Mouse (Mus musculus) midbrain, embryonic 11.5 days (tissue): ENCODE data around the gene Nr4a3. TPM values are rescaled to one million over a fixed set of nuclear protein-coding genes. Genes with fewer than 3 reads are reported as not detected.

Source experiments
- ATAC-seq: fragments of 200-750 bp; cut with Nextera tagmentation; 2 replicates; pipeline ENCODE4 v1.8.0; 2017; ENCODE audit warnings: moderate TSS enrichment, moderate library complexity; ENCODE audit not compliant: low FRiP score
- DNase-seq: peaks from one replicate; pipeline ENCODE4 v3.0.0; 2015; ENCODE audit warnings: low spot score; ENCODE audit errors: missing footprints
- H3K27ac ChIP-seq: fragments of 300-500 bp; sonication (generic); 2 replicates; pipeline ENCODE4 v1.5.1; 2014; ENCODE audit warnings: low read depth, low read length
- H3K27me3 ChIP-seq: fragments of 300-500 bp; sonication (generic); 2 replicates; pipeline ENCODE4 v1.6.1; 2014; ENCODE audit warnings: mild to moderate bottlenecking, low read length, moderate library complexity, mixed read lengths; ENCODE audit not compliant: control insufficient read depth, insufficient read depth
- H3K36me3 ChIP-seq: fragments of 300-500 bp; sonication (generic); 2 replicates; pipeline ENCODE4 v1.6.1; 2014; ENCODE audit warnings: mild to moderate bottlenecking, low read length, moderate library complexity, mixed read lengths; ENCODE audit not compliant: control insufficient read depth, insufficient read depth
- H3K4me1 ChIP-seq: fragments of 300-500 bp; sonication (generic); 2 replicates; pipeline ENCODE4 v1.6.1; 2014; ENCODE audit warnings: low read length; ENCODE audit not compliant: control insufficient read depth, insufficient read depth
- H3K4me2 ChIP-seq: fragments of 300-500 bp; sonication (generic); 2 replicates; pipeline ENCODE4 v1.6.1; 2014; ENCODE audit warnings: mild to moderate bottlenecking, moderate library complexity
- H3K4me3 ChIP-seq: fragments of 300-500 bp; sonication (generic); 2 replicates; pipeline ENCODE4 v1.5.1; 2014; ENCODE audit warnings: low read depth, low read length
- H3K9ac ChIP-seq: fragments of 300-500 bp; sonication (generic); 2 replicates; pipeline ENCODE4 v1.6.1; 2014; ENCODE audit warnings: low read length
- H3K9me3 ChIP-seq: fragments of 300-500 bp; sonication (generic); 2 replicates; pipeline ENCODE4 v1.6.1; 2016; ENCODE audit warnings: low read length; ENCODE audit not compliant: control insufficient read depth
- WGBS: fragments of 180-500 bp; shearing (Covaris S2); extraction: QIAGEN DNeasy Blood & Tissue Kit; methylation state at CpG from one replicate; pipeline ENCODE4 v1.1.7; 2014; 5-methylcytosine and 5-hydroxymethylcytosine counted together
- polyA plus RNA-seq: library from polyadenylated mRNA; unstranded; fragments of >200 nt; fragmentation: Nextera tagmentation; extraction: Ambion mirVana; gene quantifications from 2 replicates; pipeline ENCODE4 v1.2.1, GENCODE M21; 2014

Nr4a3 gene
- polyA plus RNA-seq, 1 experiment from 2014 or later = 0.77 TPM

- H3K27ac ChIP-seq = no peak overlapping the region
- H3K36me3 ChIP-seq = no peaks in the 10 kb centered on the region
- H3K9ac ChIP-seq = peak overlapping the region; percentile 71
- H3K4me1 ChIP-seq = peaks cover 34% of the 10 kb centered on the region
- peaks cover 38% of the 10 kb centered on the region for H3K27me3 ChIP-seq
- H3K4me3 ChIP-seq = peak overlapping the region; percentile 70
- H3K9me3 ChIP-seq = no peaks in the 10 kb centered on the region
- DNase-seq (peak; percentile 93), ATAC-seq (no peak)
- WGBS = under 1% methylated on average over 33 of the region's 33 CpGs
- peak overlapping the region; percentile 85 for H3K4me2 ChIP-seq
Observed at GRCm38 (mm10) chr4:48047136-48047765, 2.3 kb downstream of the Nr4a3 start.

DNA sequence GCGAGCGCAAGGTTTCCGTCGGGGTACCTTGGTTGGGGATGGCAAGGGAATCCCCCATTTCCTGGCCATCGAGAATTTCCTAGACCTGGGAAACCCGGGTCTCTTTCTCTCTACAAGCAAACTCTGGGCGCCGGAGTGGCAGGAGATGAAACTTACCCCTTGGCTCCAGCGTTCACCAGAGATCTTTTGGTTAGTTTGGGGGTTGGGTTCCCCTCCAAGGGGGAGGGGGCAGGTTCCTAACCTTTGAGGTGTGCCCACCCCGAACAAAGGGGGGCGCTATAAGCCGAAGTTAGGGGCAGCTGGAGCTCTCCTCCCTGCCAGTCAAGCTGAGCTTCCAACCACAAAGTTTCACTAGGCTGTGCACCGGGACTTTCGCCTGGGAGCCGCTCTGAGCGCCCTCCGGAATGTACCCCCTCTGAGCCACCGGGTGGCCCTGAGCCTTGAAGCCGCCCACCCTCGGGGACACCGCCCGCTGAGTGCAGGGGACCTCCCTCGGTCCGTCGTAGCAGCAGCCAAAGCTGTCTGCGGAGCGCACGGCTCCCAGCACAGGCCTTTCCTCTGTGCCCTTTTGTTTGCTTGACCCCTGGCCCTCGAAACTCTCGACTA lies 2.9 kb downstream of the Nr4a3 start:
- ATAC-seq = peak; percentile 35
- under 1% methylated on average over 30 of the region's 30 CpGs for WGBS
- H3K4me2 ChIP-seq = peak overlapping the region; percentile 85
- peaks cover 33% of the 10 kb centered on the region for H3K4me1 ChIP-seq
- H3K9ac ChIP-seq = peak overlapping the region; percentile 71; the same call in 1 of the 2 replicates
- DNase-seq = peak; percentile 98
- H3K4me3 ChIP-seq = peak overlapping the region; percentile 70
- H3K27ac ChIP-seq = no peak overlapping the region; the same call in 1 of the 2 replicates
- H3K36me3 ChIP-seq = no peaks in the 10 kb centered on the region
- peaks cover 43% of the 10 kb centered on the region for H3K27me3 ChIP-seq
- no peaks in the 10 kb centered on the region for H3K9me3 ChIP-seq

GRCm38 (mm10) chr4:48048456-48049315 lies 3.7 kb downstream of the Nr4a3 start:
- peak overlapping the region; percentile 70 for H3K4me3 ChIP-seq
- no peak overlapping the region for H3K27ac ChIP-seq
- peak; percentile 94 for DNase-seq
- 0 out of 2 replicates have a peak overlapping the region, but pooled peaks have one; percentile 17 for H3K9ac ChIP-seq
- peaks cover 48% of the 10 kb centered on the region for H3K27me3 ChIP-seq
- ATAC-seq = no peak
- H3K36me3 ChIP-seq = no peaks in the 10 kb centered on the region
- no peaks in the 10 kb centered on the region for H3K9me3 ChIP-seq
- H3K4me1 ChIP-seq = peaks cover 33% of the 10 kb centered on the region
- 2% methylated on average over 35 of the region's 35 CpGs for WGBS
- H3K4me2 ChIP-seq = peak overlapping the region; percentile 85

- Histone ChIP-seq H3K36me3 (no peaks in the 10 kb centered on the region), H3K27me3 (peaks cover 49% of the 10 kb centered on the region), H3K27ac (no peak overlapping the region), H3K4me3 (no peak overlapping the region), H3K4me1 (peaks cover 31% of the 10 kb centered on the region), H3K9ac (no peak overlapping the region), H3K4me2 (no peak overlapping the region), H3K9me3 (no peaks in the 10 kb centered on the region)
- WGBS = 59% methylated on average over 3 of the region's 3 CpGs
- ATAC-seq (no peak), DNase-seq (peak; percentile 84)
Observed at GRCm38 (mm10) chr4:48050020-48050419, 5.1 kb downstream of the Nr4a3 start.

DNA sequence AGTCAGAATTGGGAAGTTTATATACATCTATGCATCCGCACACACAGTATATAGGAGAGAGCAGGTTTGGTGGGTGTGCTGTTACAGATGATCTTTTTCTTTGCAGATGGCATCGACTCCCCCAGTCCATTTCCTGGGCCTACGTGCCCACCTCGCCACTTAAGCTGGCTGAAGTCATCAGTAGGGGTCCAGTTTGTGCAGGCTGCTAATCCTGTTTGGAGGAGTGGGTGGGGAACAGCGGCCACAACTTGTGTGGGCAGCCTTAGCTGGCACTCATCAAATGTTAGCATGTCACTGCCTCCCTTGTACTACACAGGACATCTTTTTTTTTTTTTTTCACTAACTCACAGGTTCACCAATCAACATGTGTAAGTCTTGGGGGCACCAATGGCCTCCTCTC lies 5.5 kb downstream of the Nr4a3 start:
- no peak overlapping the region for H3K4me2 ChIP-seq
- WGBS = 39% methylated on average over 5 of the region's 5 CpGs
- peaks cover 31% of the 10 kb centered on the region for H3K4me1 ChIP-seq
- H3K36me3 ChIP-seq = no peaks in the 10 kb centered on the region
- H3K9me3 ChIP-seq = no peaks in the 10 kb centered on the region
- no peak overlapping the region for H3K9ac ChIP-seq
- DNase-seq (peak; percentile 83), ATAC-seq (no peak)
- H3K27ac ChIP-seq = no peak overlapping the region
- H3K4me3 ChIP-seq = no peak overlapping the region
- H3K27me3 ChIP-seq = peaks cover 49% of the 10 kb centered on the region

DNA sequence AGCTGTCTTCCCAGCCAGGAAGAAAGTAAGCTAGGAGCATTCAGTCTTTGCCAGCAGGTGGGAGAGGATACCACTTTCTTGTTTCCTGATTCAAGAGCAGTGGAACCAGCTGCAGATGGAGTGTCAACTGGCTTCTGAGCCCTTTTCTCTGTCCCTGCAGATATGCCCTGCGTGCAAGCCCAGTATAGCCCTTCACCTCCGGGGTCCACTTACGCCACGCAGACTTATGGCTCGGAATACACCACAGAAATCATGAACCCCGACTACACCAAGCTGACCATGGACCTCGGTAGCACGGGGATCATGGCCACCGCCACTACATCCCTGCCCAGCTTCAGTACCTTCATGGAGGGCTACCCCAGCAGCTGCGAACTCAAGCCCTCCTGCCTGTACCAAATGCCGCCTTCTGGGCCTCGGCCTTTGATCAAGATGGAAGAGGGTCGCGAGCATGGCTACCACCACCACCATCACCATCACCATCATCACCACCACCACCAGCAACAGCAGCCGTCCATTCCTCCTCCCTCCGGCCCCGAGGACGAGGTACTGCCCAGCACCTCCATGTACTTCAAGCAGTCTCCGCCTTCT lies 6.2 kb downstream of the Nr4a3 start:
- peaks cover 49% of the 10 kb centered on the region for H3K27me3 ChIP-seq
- 22% methylated on average over 19 of the region's 19 CpGs for WGBS
- ATAC-seq = no peak

GRCm38 (mm10) chr4:48051674-48052121 lies 6.7 kb downstream of the Nr4a3 start:
- Histone ChIP-seq H3K4me1 (peaks cover 28% of the 10 kb centered on the region), H3K27ac (no peak overlapping the region), H3K9ac (peak overlapping the region; percentile 47; the same call in 1 of the 2 replicates), H3K4me3 (peak overlapping the region; percentile 30), H3K9me3 (no peaks in the 10 kb centered on the region), H3K27me3 (peaks cover 49% of the 10 kb centered on the region), H3K4me2 (peak overlapping the region; percentile 51), H3K36me3 (no peaks in the 10 kb centered on the region)
- DNase-seq (peak; percentile 93), ATAC-seq (peak; percentile 14; the same call in 1 of the 2 replicates)
- 2% methylated on average over 37 of the region's 37 CpGs for WGBS

More for the DNA sequence above, 6.2 kb downstream of the Nr4a3 start:
- Histone ChIP-seq H3K9ac (peak overlapping the region; percentile 47; the same call in 1 of the 2 replicates), H3K9me3 (no peaks in the 10 kb centered on the region), H3K4me3 (peak overlapping the region; percentile 30), H3K4me1 (peaks cover 31% of the 10 kb centered on the region), H3K4me2 (peak overlapping the region; percentile 51), H3K36me3 (no peaks in the 10 kb centered on the region), H3K27ac (no peak overlapping the region)
- DNase-seq = peak; percentile 91

- Histone ChIP-seq H3K9ac (no peak overlapping the region), H3K9me3 (no peaks in the 10 kb centered on the region), H3K4me2 (no peak overlapping the region), H3K27me3 (no peaks in the 10 kb centered on the region), H3K36me3 (no peaks in the 10 kb centered on the region), H3K4me3 (no peak overlapping the region), H3K27ac (no peak overlapping the region), H3K4me1 (no peaks in the 10 kb centered on the region)
- DNase-seq (no peak), ATAC-seq (no peak)
- WGBS = 87% methylated on average over 8 of the region's 8 CpGs
Observed at GRCm38 (mm10) chr4:48061716-48062115, 16.8 kb downstream of the Nr4a3 start.
